Mouse (Mus musculus): ENCODE results near the gene Tmem181a.
"Not testable (repeated sequence)": the region's sequence is repeated elsewhere in the genome, so short reads cannot be mapped to it uniquely, and the experiment has no call there.

Gene Tmem181a

GRCm38 (mm10) chr17:6306503-6306902 is 49.8 kb downstream of the Tmem181a start:
- not testable (repeated sequence) for DNase-seq

DNA sequence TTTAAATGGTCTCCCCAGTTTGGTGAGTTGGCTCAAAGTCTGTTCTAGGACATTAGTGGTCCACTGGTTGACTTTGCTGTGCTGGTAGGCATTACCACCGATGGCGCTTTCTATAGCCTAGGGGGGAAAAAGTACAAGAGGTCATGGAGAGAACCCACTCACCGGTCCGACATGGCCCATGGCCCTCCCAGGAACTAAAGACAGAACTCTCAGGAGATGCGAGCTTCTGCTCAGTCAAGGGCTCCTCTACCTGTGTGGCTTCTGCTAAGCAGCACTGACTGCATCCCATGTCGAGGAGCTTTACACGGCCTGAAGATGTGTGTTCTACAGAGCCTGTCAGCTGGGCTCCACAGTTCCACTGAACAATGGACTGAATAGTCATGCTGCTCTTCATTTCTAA is 55.1 kb downstream of the Tmem181a start:
- DNase-seq, result not testable (repeated sequence)

- not testable (repeated sequence) for DNase-seq
These were observed 56.1 kb downstream of the Tmem181a start for GRCm38 (mm10) chr17:6312755-6313154.

DNA sequence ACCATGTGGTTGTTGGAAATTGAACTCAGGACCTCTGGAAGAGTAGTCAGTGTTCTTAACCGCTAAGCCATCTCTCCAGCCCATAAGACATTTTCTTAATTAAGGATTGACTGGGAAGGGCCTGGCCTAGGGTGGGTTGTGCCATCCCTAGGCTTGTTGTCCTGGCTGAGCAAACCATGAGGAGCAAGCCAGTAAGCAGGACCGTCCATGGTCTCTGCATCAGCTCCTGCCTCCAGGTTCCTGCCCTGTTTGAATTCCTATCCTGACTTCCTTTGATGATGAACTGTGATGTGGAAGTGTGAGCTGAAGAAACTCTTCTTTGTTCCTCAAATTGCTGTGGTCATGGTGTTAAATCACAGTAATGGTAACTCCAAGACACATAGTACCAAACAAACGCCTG is 57.8 kb downstream of the Tmem181a start:
- not testable (repeated sequence) for DNase-seq

DNA sequence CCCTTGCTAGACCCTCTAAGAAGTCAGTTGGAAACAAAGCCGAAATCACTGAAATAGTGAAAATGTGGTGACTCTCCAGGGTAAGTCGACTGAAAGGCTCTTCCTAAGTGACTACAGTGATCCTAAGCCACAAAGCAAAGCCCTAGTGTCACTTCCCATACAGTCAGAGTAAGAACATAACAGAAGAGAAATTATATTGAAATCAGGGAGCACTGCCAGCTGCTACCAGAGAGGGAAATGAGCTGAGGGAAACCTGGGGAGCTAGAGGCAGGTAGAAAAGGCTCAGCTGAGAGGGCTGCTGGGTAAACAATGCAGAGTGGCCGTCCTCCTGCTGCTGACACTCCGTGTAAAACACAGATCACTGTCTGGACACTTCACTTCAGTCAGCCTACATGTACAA is 59.0 kb downstream of the Tmem181a start:
- DNase-seq, result peak; percentile 41

GRCm38 (mm10) chr17:6316379-6317126 is 59.9 kb downstream of the Tmem181a start:
- DNase-seq, result peak; percentile 84

GRCm38 (mm10) chr17:6317339-6317985 is 60.8 kb downstream of the Tmem181a start, which contains the start of gene Dynlt1a:
Dynlt1a (minus strand) TSS chr17:6317500.
- peak; percentile 99 for DNase-seq

DNA sequence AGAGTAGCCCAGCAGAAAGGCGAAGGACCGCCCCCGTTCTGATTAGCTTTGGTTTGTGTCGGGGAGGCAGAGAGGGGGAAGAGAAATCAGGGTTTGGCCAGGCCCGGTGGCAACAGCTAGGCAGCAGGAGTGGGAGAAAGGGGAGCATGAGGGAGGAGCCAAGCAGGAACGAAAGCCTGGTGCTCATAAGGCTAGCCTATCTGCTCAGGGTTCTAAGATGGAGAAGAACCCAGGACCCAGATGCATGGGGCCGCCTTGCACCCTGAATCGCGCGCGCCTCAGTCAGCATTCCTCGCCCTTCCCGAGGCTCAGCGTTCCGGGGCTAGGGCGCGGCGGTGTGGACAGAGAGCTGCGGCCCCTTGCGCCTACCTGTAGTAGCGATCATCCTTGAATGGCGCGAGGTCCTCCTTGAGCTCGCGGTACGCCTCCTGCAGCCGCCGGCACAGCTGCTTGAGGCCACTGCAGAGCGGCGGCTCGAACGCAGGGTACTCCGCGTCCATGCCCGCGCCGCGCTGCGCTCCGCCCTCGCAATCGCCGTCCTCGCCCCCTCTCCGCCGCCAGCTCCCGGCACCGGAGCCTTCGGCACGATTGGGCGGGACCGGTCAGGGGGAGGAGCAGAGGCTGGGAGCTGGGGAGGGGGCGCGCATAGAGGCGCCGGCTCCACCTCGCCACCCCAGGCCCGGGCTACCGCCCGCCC is 64.6 kb downstream of the Tmem181a start:
- DNase-seq, result not testable (repeated sequence)

DNA sequence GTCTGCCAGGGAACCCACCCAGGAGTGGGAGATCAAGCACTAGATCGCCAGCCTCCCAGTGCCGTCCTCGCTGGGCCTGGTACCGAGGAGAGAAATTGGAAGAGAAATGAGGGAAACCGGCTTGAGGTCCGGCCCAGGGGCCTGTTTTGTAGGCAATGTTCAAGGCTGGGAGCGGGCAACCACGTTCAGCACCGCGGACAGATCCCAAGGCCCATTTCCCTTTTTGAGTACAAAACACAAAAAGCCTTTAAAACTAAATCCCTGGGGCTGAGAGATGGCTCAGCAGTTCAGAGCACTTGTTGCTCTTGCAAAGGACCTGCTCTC is 65.1 kb downstream of the Tmem181a start:
- DNase-seq, result not testable (repeated sequence)

DNA sequence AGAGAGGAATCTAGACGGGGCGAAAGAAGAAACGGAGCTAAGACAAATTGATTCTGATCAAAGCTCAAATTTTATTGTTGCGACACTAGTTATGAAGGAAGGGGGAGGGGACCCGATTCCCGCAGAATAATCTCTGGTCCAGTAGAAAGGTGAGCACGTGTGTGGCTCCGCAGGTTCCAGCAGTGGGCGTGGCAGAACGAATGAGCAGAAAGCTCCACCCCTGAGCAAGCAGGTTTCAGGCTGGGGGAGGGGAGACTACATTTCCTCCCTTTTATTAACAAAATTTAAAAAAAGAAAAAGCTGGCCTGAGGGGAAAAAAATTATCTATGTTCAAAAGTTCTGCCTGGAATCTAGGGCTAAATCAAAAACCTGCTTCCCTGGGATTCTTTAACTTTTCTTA is 68.4 kb downstream of the Tmem181a start:
- not testable (repeated sequence) for DNase-seq

- DNase-seq, result not testable (repeated sequence)
These were observed 68.9 kb downstream of the Tmem181a start for GRCm38 (mm10) chr17:6325543-6325942.

DNA sequence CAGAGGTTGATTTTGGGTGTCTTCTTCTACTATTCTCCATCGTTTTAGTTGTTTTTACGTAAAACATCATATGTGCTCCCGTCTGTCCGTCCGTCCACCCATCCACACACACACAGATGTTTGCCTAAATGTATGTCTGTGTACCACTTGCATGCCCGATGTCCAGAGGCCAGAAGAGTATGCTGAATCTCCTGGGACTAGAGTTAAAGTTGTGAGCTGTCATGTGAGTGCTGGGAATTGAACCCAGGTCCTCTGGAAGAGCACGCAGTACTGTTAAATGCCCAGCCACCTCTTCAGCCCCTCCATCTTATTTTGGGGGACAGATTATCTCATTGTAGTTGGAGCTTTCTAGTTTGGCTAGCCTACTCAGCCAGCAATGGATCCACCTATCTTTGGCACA is 70.9 kb downstream of the Tmem181a start:
- DNase-seq, result not testable (repeated sequence)

GRCm38 (mm10) chr17:6328997-6329396 is 72.3 kb downstream of the Tmem181a start:
- DNase-seq, result not testable (repeated sequence)

GRCm38 (mm10) chr17:6342606-6343294 is 86.1 kb downstream of the Tmem181a start:
- not testable (repeated sequence) for DNase-seq

GRCm38 (mm10) chr17:6355256-6355655 is 98.6 kb downstream of the Tmem181a start:
- not testable (repeated sequence) for DNase-seq

Measured in cerebellum, adult 11-12 months (tissue).